Mouse (Mus musculus) midbrain, embryonic 10.5 days (tissue): Measurements from ENCODE around the gene Fam19a2. TPM values are rescaled to one million over a fixed set of nuclear protein-coding genes. Genes with fewer than 3 reads are reported as not detected.
A peak's percentile ranks its signal among the peaks of the same experiment; 100 is the strongest.

Experiments
- DNase-seq: peaks from one replicate; pipeline ENCODE4 v3.0.0-alpha.2; 2017; ENCODE audit warnings: low spot score
- H3K27ac ChIP-seq: fragments of 300-500 bp; sonication (generic); replicated peaks from 2 replicates; pipeline ENCODE4 v1.5.1; 2016; ENCODE audit warnings: mild to moderate bottlenecking
- H3K27me3 ChIP-seq: fragments of 300-500 bp; sonication (generic); 2 replicates; pipeline ENCODE4 v1.6.1; 2016; ENCODE audit warnings: low read depth, mild to moderate bottlenecking; ENCODE audit not compliant: poor library complexity, severe bottlenecking
- H3K36me3 ChIP-seq: fragments of 300-500 bp; sonication (generic); 2 replicates; pipeline ENCODE4 v1.6.1; 2016; ENCODE audit warnings: mild to moderate bottlenecking, moderate library complexity
- H3K4me1 ChIP-seq: fragments of 300-500 bp; sonication (generic); 2 replicates; pipeline ENCODE4 v1.6.1; 2016
- H3K4me3 ChIP-seq: fragments of 300-500 bp; sonication (generic); 2 replicates; pipeline ENCODE4 v1.5.1; 2016; ENCODE audit warnings: mild to moderate bottlenecking, moderate library complexity
- H3K9me3 ChIP-seq: fragments of 300-500 bp; sonication (generic); replicated peaks from 2 replicates; pipeline ENCODE4 v1.6.1; 2016; ENCODE audit warnings: mild to moderate bottlenecking
- WGBS: fragments of 180-500 bp; shearing (Covaris S2); methylation state at CpG from one replicate; pipeline ENCODE4 v1.1.7; 2016; 5-methylcytosine and 5-hydroxymethylcytosine counted together
- polyA plus RNA-seq: library from polyadenylated mRNA; unstranded; fragments of >200 nt; fragmentation: Nextera tagmentation; extraction: Ambion mirVana; gene quantifications from 2 replicates; pipeline ENCODE4 v1.2.1, GENCODE M21; 2016

Gene Fam19a2
- polyA plus RNA-seq, 1 experiment from 2014 or later: 1.6 TPM

DNA sequence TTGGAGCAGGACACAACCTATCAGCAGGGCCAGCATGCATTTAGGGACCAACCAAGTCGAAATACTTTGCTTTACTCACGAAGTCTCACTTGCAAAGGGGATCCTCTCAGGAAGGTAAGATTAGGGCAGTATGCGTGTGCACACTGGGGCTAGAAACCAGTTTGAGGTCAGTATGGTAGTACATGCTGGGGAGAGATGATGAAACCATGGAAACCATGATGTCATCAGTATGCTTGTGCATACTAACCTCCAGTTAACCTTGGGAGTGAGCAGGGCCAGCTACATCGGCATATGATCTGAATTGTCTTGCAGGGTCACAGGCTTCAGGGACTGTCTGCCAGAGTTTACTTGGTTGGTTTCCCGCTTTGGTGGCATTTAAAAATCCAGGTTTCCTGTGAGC is 77.5 kb downstream of the Fam19a2 start:
- no peak overlapping the region for H3K27ac ChIP-seq
- no peaks in the 10 kb centered on the region for H3K4me1 ChIP-seq
- H3K36me3 ChIP-seq: no peaks in the 10 kb centered on the region
- H3K4me3 ChIP-seq: no peak overlapping the region
- no peaks in the 10 kb centered on the region for H3K9me3 ChIP-seq
- DNase-seq: no peak
- WGBS: 82% methylated on average over 5 of the region's 5 CpGs
- H3K27me3 ChIP-seq: no peaks in the 10 kb centered on the region

DNA sequence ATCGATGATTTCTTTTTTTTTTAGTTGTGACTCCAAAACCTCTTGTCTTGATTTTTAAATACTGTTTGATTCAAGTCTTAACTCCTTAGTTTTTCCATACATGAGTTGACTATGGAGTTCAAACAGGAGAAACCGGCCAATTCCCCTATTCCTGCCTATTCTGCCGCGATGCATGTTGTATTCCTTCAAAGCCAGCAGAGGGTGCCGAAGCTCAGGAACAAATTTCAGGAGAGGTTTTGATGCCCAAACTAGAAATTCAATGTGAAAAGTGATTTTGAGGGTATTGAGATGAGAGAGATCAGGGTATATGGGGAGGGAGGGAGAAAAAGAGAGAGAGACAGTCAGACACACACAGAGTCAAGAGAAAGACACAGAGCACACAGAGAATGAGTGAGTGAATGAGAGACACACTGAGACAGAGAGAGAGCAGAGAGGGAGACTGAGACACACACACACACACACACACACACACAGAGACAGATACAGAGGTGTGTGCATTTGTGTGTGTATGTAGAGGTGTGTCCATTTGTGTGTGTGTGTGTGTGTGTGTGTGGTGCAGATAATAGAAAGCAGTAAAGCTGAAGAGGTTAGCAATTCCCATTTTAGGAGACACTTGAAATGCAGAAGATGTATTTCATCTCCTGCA is 78.9 kb downstream of the Fam19a2 start:
- no peaks in the 10 kb centered on the region for H3K9me3 ChIP-seq
- H3K4me1 ChIP-seq: no peaks in the 10 kb centered on the region
- no peak overlapping the region for H3K27ac ChIP-seq
- WGBS: 29% methylated on average over 5 of the region's 5 CpGs
- H3K36me3 ChIP-seq: no peaks in the 10 kb centered on the region
- DNase-seq: peak; percentile 31
- H3K27me3 ChIP-seq: no peaks in the 10 kb centered on the region
- H3K4me3 ChIP-seq: no peak overlapping the region

DNA sequence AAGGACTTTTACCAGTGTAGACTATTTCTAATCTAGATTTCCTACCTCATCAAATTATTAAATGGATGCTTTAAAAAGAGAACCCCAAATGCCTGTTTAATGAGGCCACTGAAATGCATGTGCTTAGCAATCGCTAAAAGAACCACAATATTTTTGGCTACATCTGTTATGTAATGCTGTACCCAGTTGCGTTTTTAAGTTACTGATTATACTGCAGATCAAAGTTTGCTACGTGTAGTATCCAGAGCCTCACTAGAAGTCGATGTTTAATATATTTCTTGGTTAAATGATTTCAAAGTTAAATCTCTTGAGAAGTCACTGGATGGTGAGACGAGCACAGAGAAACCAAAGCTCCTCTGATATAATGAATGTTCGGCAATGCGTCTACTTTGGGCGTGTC is 82.5 kb downstream of the Fam19a2 start:
- WGBS: 96% methylated on average over 8 of the region's 8 CpGs
- Histone ChIP-seq H3K27me3 (no peaks in the 10 kb centered on the region), H3K4me1 (no peaks in the 10 kb centered on the region), H3K36me3 (no peaks in the 10 kb centered on the region), H3K27ac (no peak overlapping the region), H3K4me3 (no peak overlapping the region), H3K9me3 (no peaks in the 10 kb centered on the region)
- no peak for DNase-seq

DNA sequence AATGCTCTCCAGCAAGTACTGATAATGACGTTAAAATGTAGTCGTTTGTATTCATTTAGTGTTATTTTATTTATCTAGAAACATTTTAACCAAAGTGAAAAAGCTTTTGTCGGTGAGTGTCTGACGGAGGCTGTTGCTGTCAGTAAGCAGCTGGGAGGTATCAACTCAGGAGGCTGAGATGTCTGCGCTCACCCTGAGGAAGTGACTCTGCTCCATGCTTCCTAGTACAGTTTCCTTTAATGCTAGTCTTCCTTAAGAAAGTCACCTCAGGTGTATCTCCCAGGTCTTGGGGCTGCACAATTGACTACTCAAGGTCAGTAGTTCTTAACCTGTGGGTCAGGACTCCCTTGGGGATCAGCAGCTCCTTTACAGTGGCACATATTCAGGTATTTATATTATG is 89.9 kb downstream of the Fam19a2 start:
- WGBS: 96% methylated on average over 5 of the region's 5 CpGs
- Histone ChIP-seq H3K4me3 (no peak overlapping the region), H3K27me3 (no peaks in the 10 kb centered on the region), H3K4me1 (no peaks in the 10 kb centered on the region), H3K36me3 (no peaks in the 10 kb centered on the region), H3K9me3 (no peaks in the 10 kb centered on the region), H3K27ac (no peak overlapping the region)
- no peak for DNase-seq

DNA sequence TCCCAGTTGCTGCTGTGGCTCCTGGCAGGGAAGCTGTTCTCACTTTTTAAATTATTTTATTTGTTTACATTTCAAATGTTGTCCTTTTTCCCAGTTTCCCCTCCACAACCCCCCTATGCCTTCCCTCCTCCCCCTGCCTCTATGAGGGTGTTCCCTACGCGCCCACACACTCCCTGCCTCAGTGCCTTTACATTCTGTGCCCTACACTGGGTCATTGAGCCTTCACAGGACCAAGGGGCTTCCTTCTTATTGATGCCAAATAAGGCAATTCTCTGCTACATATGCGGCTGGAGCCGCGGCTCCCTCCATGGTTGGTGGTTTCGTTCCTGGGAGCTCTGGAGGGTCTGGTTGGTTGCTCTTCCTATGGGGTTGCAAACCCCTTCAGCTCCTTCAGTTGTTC is 93.2 kb downstream of the Fam19a2 start:
- 81% methylated on average over 6 of the region's 6 CpGs for WGBS
- Histone ChIP-seq H3K4me1 (no peaks in the 10 kb centered on the region), H3K27ac (no peak overlapping the region), H3K36me3 (no peaks in the 10 kb centered on the region), H3K27me3 (no peaks in the 10 kb centered on the region), H3K9me3 (no peaks in the 10 kb centered on the region), H3K4me3 (no peak overlapping the region)
- DNase-seq: no peak

DNA sequence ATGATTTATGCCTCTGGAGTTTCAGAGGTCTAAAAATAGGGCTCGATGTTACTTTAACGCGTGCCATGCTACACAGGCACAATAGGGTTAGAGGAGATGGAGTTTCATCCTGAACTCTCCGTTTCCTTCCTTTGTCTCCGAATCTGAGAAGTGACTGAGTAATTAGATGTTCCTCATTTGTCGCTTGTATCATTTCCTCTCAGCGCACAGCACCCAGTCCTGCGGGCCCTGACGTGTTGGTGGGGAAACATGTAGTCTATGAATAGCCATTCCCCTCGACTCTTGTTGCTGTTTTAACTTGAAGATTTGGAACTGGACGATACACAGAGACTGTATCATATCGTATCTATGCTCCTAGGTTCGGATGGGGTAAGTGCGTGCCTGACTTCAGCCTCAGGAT is 96.7 kb downstream of the Fam19a2 start:
- Histone ChIP-seq H3K36me3 (no peaks in the 10 kb centered on the region), H3K4me1 (no peaks in the 10 kb centered on the region), H3K27me3 (no peaks in the 10 kb centered on the region), H3K27ac (no peak overlapping the region), H3K9me3 (no peaks in the 10 kb centered on the region), H3K4me3 (no peak overlapping the region)
- DNase-seq: no peak
- WGBS: 84% methylated on average over 14 of the region's 14 CpGs

DNA sequence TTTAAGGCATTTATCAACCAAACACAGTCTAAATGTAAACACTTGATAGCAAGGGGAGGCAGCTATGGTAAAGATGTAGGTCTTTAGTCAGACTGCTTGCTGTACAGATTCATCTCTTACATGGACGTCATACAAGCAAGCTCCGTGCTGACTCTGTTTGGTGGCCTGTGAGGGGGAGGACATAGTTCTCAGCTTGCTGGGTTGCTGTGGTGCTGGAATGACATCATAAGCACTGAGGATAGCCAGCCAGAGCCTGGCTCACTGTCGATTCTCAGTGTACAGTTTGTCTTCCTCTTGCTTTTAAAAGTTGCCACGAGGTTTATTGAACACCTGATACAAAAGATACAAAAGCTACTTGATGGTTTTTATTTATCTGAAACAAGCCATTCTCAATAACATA is 100.8 kb downstream of the Fam19a2 start:
- no peaks in the 10 kb centered on the region for H3K27me3 ChIP-seq
- WGBS: 88% methylated on average over 4 of the region's 4 CpGs
- no peak overlapping the region for H3K27ac ChIP-seq
- no peaks in the 10 kb centered on the region for H3K9me3 ChIP-seq
- no peaks in the 10 kb centered on the region for H3K4me1 ChIP-seq
- H3K4me3 ChIP-seq: no peak overlapping the region
- DNase-seq: no peak
- no peaks in the 10 kb centered on the region for H3K36me3 ChIP-seq

DNA sequence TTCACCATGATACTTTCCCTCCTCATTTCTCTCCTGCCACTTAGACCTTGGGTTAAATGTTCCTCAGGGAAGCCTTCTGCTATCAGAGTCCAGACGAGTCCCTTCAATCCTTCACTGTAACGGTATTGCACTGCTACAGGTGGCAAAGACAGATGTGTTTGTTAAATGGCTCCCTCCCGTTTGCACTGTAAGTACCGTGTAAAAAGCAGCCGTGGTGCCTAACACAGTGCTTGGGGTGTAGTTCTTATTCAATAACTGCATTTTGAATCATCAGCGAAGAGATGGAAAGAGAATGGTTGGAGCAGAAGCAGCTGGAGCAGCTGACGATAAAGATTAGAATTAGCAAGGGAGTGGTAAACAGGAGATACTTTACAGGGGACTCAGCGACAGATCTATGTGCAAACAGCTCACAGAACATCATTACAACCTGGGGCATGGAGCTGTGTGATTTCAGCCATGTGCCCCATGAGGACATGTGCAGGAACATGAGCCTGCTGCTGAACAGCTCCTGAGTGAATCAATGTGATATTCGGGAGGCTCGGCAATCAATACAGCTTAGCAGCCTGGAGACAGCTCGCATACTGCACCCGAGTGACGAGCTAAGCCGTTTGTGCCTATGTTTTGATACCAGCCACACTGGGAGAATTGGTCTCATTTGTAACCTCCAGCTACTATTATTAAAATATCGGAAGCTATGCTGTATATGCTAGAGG is 103.5 kb downstream of the Fam19a2 start:
- 91% methylated on average over 15 of the region's 15 CpGs for WGBS
- H3K4me1 ChIP-seq: no peaks in the 10 kb centered on the region
- no peaks in the 10 kb centered on the region for H3K36me3 ChIP-seq
- DNase-seq: no peak
- H3K27me3 ChIP-seq: no peaks in the 10 kb centered on the region
- no peak overlapping the region for H3K27ac ChIP-seq
- no peak overlapping the region for H3K4me3 ChIP-seq
- no peaks in the 10 kb centered on the region for H3K9me3 ChIP-seq

DNA sequence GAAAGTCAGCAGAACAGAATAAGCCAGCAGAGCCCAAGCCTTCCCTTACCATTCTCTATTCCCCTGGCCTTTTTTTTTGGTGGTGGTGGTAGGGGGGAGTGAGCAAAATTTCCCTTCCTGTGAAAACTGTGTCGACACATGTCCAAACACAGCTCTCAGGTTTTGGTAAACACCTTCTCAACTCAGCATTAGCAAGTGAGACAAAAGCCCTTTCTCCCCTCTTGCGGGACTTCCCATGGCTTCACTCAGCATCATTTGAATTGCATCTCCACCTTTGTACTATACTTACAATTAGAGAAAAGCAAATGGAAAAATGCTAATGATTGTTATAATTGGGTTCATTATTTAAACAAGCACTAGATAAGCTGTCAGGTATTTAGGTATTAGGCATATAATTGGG is 119.5 kb downstream of the Fam19a2 start:
- Histone ChIP-seq H3K36me3 (no peaks in the 10 kb centered on the region), H3K9me3 (no peaks in the 10 kb centered on the region), H3K4me1 (no peaks in the 10 kb centered on the region), H3K27ac (no peak overlapping the region), H3K4me3 (no peak overlapping the region), H3K27me3 (no peaks in the 10 kb centered on the region)
- WGBS: 58% methylated on average over 2 of the region's 2 CpGs
- no peak for DNase-seq

DNA sequence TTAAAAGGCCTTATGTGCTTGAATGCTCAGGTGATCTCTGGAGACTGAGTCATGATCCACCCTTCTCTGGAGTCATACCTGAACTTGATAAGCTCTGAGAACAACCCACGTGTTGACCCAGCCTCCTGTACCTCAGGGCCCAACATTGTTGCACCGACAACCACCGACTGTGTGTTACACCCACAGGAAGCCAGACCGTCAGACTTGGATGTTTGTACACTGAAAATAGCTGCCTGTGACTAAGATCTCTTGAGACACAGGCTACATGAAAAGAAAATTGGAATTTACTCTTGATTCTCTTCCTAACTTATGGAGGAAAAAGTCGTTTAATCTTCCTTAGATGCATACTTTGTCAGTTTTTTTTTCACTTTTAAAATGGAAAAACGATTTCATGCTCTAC is 121.8 kb downstream of the Fam19a2 start:
- no peaks in the 10 kb centered on the region for H3K36me3 ChIP-seq
- WGBS: 85% methylated on average over 6 of the region's 6 CpGs
- H3K4me1 ChIP-seq: no peaks in the 10 kb centered on the region
- H3K4me3 ChIP-seq: no peak overlapping the region
- H3K9me3 ChIP-seq: no peaks in the 10 kb centered on the region
- no peak overlapping the region for H3K27ac ChIP-seq
- no peaks in the 10 kb centered on the region for H3K27me3 ChIP-seq
- no peak for DNase-seq

DNA sequence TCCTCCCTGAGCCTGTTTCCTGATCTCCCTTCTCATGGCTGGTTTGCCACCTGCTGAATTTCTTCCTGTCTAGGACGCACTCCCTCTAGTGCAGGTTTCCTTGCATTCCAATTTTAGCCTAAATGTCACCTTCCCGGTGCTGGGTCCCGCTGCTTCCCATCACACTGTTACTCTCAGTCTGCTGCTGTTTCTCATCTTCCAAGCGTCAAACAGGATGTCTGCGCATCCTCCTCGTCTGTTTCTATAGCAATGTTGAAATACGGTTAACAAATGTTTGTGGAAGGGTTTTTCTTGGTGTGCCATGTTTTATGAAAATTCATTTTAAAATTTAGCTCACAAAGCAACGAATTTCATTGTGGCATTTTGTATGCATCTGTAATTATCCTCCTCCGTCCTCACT is 131.6 kb downstream of the Fam19a2 start:
- Histone ChIP-seq H3K4me1 (peaks cover 12% of the 10 kb centered on the region), H3K9me3 (no peaks in the 10 kb centered on the region), H3K4me3 (no peak overlapping the region), H3K36me3 (no peaks in the 10 kb centered on the region), H3K27ac (no peak overlapping the region), H3K27me3 (no peaks in the 10 kb centered on the region)
- DNase-seq: no peak
- 81% methylated on average over 9 of the region's 9 CpGs for WGBS

DNA sequence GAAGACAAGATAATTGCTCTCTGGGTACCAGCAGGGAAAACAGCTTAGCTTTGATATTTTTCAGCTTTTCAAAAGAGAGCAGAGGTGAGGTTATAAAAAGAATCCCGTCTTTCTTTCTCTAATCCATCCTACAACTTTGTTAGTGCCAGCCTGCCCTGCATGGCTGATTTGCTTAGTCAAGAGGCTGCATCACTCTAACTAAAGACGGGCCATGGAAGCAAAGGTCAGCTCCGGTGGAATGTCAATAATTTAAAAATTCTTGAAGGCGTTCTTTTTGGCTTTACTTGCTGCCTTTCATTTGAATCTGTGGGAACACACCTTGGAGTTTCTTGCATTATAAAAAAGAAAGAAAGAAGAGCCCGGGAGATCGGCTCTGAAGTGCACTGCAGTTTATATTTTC is 134.3 kb downstream of the Fam19a2 start:
- Histone ChIP-seq H3K27me3 (no peaks in the 10 kb centered on the region), H3K36me3 (no peaks in the 10 kb centered on the region), H3K27ac (no peak overlapping the region), H3K4me1 (peaks cover 12% of the 10 kb centered on the region), H3K9me3 (no peaks in the 10 kb centered on the region), H3K4me3 (no peak overlapping the region)
- DNase-seq: no peak
- 39% methylated on average over 6 of the region's 6 CpGs for WGBS

DNA sequence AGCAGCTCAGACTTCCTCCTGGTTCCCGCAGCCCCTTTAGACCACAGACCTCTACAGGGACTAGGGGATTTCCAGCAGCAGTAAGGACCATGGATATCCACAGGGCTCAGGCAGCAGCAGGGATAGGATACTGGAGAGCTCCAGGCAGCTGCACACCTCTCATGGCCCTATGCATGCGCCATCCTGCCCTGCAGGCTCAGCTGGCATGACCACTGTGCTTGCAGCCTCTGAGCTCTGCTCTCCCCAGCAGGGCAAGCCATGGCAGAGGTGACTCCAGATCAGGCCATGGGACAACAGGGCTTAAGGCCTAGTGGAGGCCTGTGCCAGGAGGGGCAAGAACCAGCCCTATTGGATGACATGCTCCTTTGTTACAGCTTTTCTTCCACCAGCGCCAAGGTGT is 137.4 kb downstream of the Fam19a2 start:
- Histone ChIP-seq H3K9me3 (peaks cover 9% of the 10 kb centered on the region; the same call in 1 of the 2 replicates), H3K4me1 (peaks cover 12% of the 10 kb centered on the region), H3K27ac (no peak overlapping the region), H3K4me3 (no peak overlapping the region), H3K36me3 (no peaks in the 10 kb centered on the region), H3K27me3 (no peaks in the 10 kb centered on the region)
- no peak for DNase-seq
- WGBS: 85% methylated on average over 3 of the region's 3 CpGs
